Mouse (Mus musculus) bone marrow macrophage, adult 2 months (primary cell): ENCODE measurements around the gene Pde4a. TPM values are rescaled to one million over a fixed set of nuclear protein-coding genes. Genes with fewer than 3 reads are reported as not detected.

Experiments
- H3K27ac ChIP-seq: 2 replicates; pipeline ENCODE4 v1.5.1; 2012; ENCODE audit warnings: low read depth, low read length; ENCODE audit not compliant: insufficient read depth
- H3K4me1 ChIP-seq: 2 replicates; pipeline ENCODE4 v1.6.1; 2012; ENCODE audit warnings: low read length; ENCODE audit not compliant: control insufficient read depth, insufficient read depth
- H3K4me3 ChIP-seq: 2 replicates; pipeline ENCODE4 v1.5.1; 2012; ENCODE audit warnings: mild to moderate bottlenecking, low read length, moderate library complexity; ENCODE audit not compliant: insufficient read depth
- CTCF ChIP-seq: IDR thresholded peaks from 2 replicates; pipeline ENCODE4 v1.5.1; 2012; ENCODE audit warnings: low read depth, mild to moderate bottlenecking, low read length, moderate library complexity
- POLR2A ChIP-seq: IDR thresholded peaks from 2 replicates; pipeline ENCODE4 v1.6.1; 2012; ENCODE audit warnings: mild to moderate bottlenecking, low read depth, low read length, borderline replicate concordance
- polyA plus RNA-seq: library from polyadenylated mRNA; stranded (reverse); fragments of >200 nt; gene quantifications from 2 replicates; pipeline ENCODE4 v1.2.4, GENCODE M21; 2012; ENCODE audit not compliant: missing spikeins, insufficient read depth, insufficient read length

The Pde4a gene
- polyA plus RNA-seq, 1 experiment, result 14.2 TPM

- peak overlapping the region; percentile 83 for H3K4me3 ChIP-seq
- no peak for TF ChIP-seq CTCF
- no peak for TF ChIP-seq POLR2A
- peaks cover 28% of the 10 kb centered on the region for H3K4me1 ChIP-seq
- H3K27ac ChIP-seq, result peak overlapping the region; percentile 99
Observed at GRCm38 (mm10) chr9:21166516-21166915, 1.0 kb downstream of the Pde4a start.

- TF ChIP-seq POLR2A (no peak), CTCF (peak; percentile 4; the same call in 1 of the 2 replicates)
- Histone ChIP-seq H3K4me1 (peaks cover 25% of the 10 kb centered on the region), H3K4me3 (peak overlapping the region; percentile 83), H3K27ac (peak overlapping the region; percentile 99)
Observed at GRCm38 (mm10) chr9:21167140-21168097, 1.9 kb downstream of the Pde4a start.

GRCm38 (mm10) chr9:21168161-21169123 lies 2.9 kb downstream of the Pde4a start:
- Histone ChIP-seq H3K27ac (peak overlapping the region; percentile 99), H3K4me3 (peak overlapping the region; percentile 66), H3K4me1 (peaks cover 25% of the 10 kb centered on the region)
- peak; percentile 68 for TF ChIP-seq CTCF
- TF ChIP-seq POLR2A, result no peak

GRCm38 (mm10) chr9:21169157-21169556 lies 3.6 kb downstream of the Pde4a start:
- Histone ChIP-seq H3K4me3 (peak overlapping the region; percentile 66; the same call in 1 of the 2 replicates), H3K4me1 (peaks cover 20% of the 10 kb centered on the region), H3K27ac (peak overlapping the region; percentile 99)
- TF ChIP-seq CTCF (no peak), POLR2A (no peak)

- Histone ChIP-seq H3K4me1 (peaks cover 9% of the 10 kb centered on the region), H3K4me3 (no peak overlapping the region), H3K27ac (no peak overlapping the region)
- no peak for TF ChIP-seq POLR2A
- no peak for TF ChIP-seq CTCF
Observed at GRCm38 (mm10) chr9:21172364-21172763, 6.8 kb downstream of the Pde4a start.

- Histone ChIP-seq H3K4me3 (no peak overlapping the region), H3K4me1 (peaks cover 19% of the 10 kb centered on the region), H3K27ac (no peak overlapping the region)
- TF ChIP-seq POLR2A (no peak), CTCF (no peak)
Observed at GRCm38 (mm10) chr9:21180402-21180801, 14.9 kb downstream of the Pde4a start.

- peaks cover 19% of the 10 kb centered on the region for H3K4me1 ChIP-seq
- TF ChIP-seq CTCF, result no peak
- TF ChIP-seq POLR2A, result no peak
- H3K4me3 ChIP-seq, result no peak overlapping the region
- H3K27ac ChIP-seq, result peak overlapping the region; percentile 37; the same call in 1 of the 2 replicates
Observed at GRCm38 (mm10) chr9:21180841-21181240, 15.3 kb downstream of the Pde4a start.

- TF ChIP-seq POLR2A, result no peak
- TF ChIP-seq CTCF, result no peak
- Histone ChIP-seq H3K4me3 (peak overlapping the region; percentile 66), H3K4me1 (peaks cover 19% of the 10 kb centered on the region), H3K27ac (peak overlapping the region; percentile 37)
Observed at GRCm38 (mm10) chr9:21181421-21182220, 16.1 kb downstream of the Pde4a start.

GRCm38 (mm10) chr9:21183421-21183820 lies 17.9 kb downstream of the Pde4a start:
- H3K4me3 ChIP-seq, result peak overlapping the region; percentile 46
- TF ChIP-seq CTCF (no peak), POLR2A (no peak)
- H3K27ac ChIP-seq, result no peak overlapping the region
- H3K4me1 ChIP-seq, result peaks cover 19% of the 10 kb centered on the region
